Mouse (Mus musculus): ENCODE data around the gene Cdc42bpa.

- TF ChIP-seq CTCF (conservative IDR thresholded peaks at IDR 0.05; ENCODE audit: low read length) (no peak), NANOG (IDR thresholded peaks at IDR 0.05; ENCODE audit: borderline replicate concordance, low read length) (no peak), POU5F1 (IDR thresholded peaks at IDR 0.05; ENCODE audit: borderline replicate concordance, low read length) (no peak)
These were observed 83.9 kb downstream of the Cdc42bpa start for GRCm38 (mm10) chr1:180044160-180044559.
